Mouse (Mus musculus): ENCODE measurements around the gene Dsel.
A peak's percentile ranks its signal among the peaks of the same experiment; 100 is the strongest.

The Dsel gene

GRCm38 (mm10) chr1:111864779-111865165, at the start of gene Dsel:
Dsel (minus strand) TSS chr1:111864918.
- peak; percentile 89 for DNase-seq (ENCODE audit: low spot score)

- DNase-seq (ENCODE audit: low spot score), result no peak
Measured at GRCm38 (mm10) chr1:111911424-111911823, 46.7 kb upstream of the Dsel start.

- DNase-seq (ENCODE audit: low spot score), result no peak
Measured at GRCm38 (mm10) chr1:111883336-111883735, 18.6 kb upstream of the Dsel start.

- no peak for DNase-seq (ENCODE audit: low spot score)
Measured at GRCm38 (mm10) chr1:111875784-111876183, 11.1 kb upstream of the Dsel start.

- DNase-seq (ENCODE audit: low spot score), result no peak
Measured at GRCm38 (mm10) chr1:111873196-111873595, 8.5 kb upstream of the Dsel start.

- DNase-seq (ENCODE audit: low spot score), result no peak
Measured at GRCm38 (mm10) chr1:111865467-111865866, 749 bp upstream of the Dsel start.

GRCm38 (mm10) chr1:111864063-111864778, 497 bp downstream of the Dsel start:
- peak; percentile 91 for DNase-seq (ENCODE audit: low spot score)

GRCm38 (mm10) chr1:111857852-111858251, 6.9 kb downstream of the Dsel start:
- no peak for DNase-seq (ENCODE audit: low spot score)

GRCm38 (mm10) chr1:111852439-111852838, 12.3 kb downstream of the Dsel start:
- DNase-seq (ENCODE audit: low spot score), result no peak

GRCm38 (mm10) chr1:111833583-111834225, 31.0 kb downstream of the Dsel start:
- no peak for DNase-seq (ENCODE audit: low spot score)

Measured in embryo, embryonic 10 days (tissue).